Mouse (Mus musculus): ENCODE results near the gene Gm20388.

GRCm38 (mm10) chr8:120557170-120557965 is 646.7 kb downstream of the Gm20388 start:
- TF ChIP-seq CTCF (IDR thresholded peaks at IDR 0.05; ENCODE audit: low read depth) (no peak), EP300 (IDR thresholded peaks at IDR 0.05; ENCODE audit: low read depth) (no peak)

Measured in liver, embryonic 14.5 days (tissue).